Mouse (Mus musculus) layer of hippocampus, postnatal 36 days (tissue): ENCODE data around the gene Pimreg. TPM values are rescaled to one million over a fixed set of nuclear protein-coding genes. Genes with fewer than 3 reads are reported as not detected.
A peak's percentile ranks its signal among the peaks of the same experiment; 100 is the strongest.

Source experiments
- DNase-seq, 2 experiments: peaks; one replicate each; pipeline ENCODE4 v3.0.0; 2022
- total RNA-seq, 2 experiments: library from RNA; stranded (reverse); gene quantifications; 2 replicates each; pipeline ENCODE4 v1.2.3; 2021

Pimreg gene
- total RNA-seq, 2 experiments from 2014 or later = 0.45 to 0.63 TPM

- no peak for DNase-seq
Measured at GRCm38 (mm10) chr11:72031353-72031752, 10.5 kb upstream of the Pimreg start.

DNA sequence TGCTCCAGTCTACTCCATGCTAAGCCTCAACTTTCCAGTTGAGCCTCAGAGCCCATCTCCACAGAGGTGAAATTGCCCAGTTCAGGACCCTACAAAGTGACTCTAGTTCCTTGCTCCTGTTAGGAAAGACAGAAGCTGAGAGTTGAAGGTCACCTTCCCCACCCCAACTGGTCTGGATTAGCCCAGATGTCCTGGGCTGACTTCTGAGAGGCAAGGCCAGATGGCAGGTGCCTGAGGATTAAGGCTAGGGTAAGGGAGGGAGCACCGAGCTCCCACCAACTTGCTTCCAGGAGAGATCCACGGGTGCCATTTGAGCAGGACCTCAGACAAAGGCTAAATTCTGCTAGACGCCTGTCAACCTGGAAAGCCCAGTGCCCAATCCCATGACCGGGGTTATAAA, 9.7 kb upstream of the Pimreg start:
- DNase-seq = no peak

GRCm38 (mm10) chr11:72032589-72032988, 9.2 kb upstream of the Pimreg start:
- DNase-seq = no peak

GRCm38 (mm10) chr11:72037409-72037808, 4.4 kb upstream of the Pimreg start, which contains the start of gene Aipl1:
Gene Aipl1 (minus strand): TSS chr11:72037509.
- no peak for DNase-seq

- peak; percentile 65 to 68 for DNase-seq
Measured at GRCm38 (mm10) chr11:72037996-72038395, 3.8 kb upstream of the Pimreg start.

DNA sequence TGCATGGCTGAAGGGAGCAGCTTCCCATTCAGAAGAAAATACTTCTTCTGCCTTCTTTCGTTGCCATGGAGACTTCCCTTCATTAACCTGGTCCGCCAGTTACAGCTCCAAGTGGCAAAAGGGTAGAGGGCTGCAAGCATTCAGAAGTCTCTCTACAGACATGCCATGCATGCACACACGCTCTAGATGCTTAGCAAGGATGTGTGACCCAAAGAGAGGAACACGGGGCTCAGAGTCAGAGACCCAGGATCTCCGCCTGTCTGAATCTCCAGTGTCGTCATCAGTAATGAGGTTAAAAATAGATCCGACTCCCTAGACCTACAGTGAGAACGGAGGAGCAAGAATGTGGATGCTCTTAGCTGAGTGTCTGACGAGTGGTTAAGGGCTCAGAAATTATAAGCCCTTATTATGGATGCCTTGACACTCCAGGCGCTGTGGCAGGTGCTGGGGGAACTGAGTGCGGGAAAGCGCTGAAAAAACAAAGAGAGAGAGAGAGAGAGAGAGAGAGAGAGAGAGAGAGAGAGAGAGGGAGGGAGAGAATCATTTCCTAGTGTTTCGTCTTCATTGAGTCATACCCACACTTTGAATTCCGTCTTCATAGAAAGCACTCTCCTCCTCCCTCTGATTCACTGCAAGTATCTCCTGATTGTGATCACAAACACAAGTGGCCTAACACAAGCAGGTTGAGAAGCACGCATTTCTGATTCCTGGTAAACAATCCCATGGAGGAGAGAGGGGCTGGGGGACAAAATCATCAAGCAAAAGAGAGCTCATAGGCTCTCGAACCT, 2.0 kb upstream of the Pimreg start:
- no peak for DNase-seq

DNA sequence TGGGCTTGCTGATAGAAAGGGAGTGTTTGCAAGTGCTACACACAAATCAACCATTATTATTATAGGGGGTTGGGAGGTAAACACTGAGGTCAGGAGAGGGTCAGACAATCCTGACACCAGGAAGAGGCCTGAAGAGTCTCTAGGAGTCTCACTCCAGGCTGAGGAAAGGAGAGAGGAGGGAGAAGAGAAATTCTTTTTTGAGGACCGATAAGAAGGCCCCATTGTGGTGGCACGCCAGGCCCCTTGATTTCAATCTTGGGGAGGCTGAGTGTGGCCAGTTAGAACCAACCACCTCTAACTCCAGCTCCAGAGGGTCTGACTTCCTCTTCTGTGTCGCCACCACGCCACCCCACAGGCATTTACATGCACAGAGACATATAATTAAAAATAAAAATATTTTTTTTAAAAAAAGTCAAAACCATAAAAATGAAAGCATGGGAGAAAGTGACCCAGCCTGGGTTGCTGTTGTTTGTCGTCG, 503 bp upstream of the Pimreg start:
- no peak for DNase-seq

DNA sequence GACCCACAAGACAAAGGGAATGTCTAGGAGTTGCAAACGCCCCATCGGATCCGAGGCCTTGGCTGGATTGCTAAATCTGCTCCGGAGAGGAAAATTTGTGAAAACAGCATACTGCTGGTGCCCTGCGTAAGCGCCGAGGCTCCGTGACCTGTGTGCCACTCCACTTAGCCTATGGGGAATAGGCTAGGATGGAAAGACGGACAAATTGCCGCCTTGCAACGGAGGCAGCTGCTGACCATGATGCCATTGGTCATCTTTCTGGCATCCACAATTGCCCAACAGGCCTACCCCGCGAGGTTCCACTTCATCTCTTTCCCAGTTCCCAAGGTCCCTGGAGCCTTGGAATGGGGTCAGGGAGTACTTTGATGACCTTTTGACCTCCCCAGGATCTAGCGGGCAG, 799 bp downstream of the Pimreg start:
- DNase-seq = no peak

- DNase-seq = no peak
Measured at GRCm38 (mm10) chr11:72044231-72044630, 2.4 kb downstream of the Pimreg start.

- no peak for DNase-seq
Measured at GRCm38 (mm10) chr11:72048730-72049129, 6.9 kb downstream of the Pimreg start.

DNA sequence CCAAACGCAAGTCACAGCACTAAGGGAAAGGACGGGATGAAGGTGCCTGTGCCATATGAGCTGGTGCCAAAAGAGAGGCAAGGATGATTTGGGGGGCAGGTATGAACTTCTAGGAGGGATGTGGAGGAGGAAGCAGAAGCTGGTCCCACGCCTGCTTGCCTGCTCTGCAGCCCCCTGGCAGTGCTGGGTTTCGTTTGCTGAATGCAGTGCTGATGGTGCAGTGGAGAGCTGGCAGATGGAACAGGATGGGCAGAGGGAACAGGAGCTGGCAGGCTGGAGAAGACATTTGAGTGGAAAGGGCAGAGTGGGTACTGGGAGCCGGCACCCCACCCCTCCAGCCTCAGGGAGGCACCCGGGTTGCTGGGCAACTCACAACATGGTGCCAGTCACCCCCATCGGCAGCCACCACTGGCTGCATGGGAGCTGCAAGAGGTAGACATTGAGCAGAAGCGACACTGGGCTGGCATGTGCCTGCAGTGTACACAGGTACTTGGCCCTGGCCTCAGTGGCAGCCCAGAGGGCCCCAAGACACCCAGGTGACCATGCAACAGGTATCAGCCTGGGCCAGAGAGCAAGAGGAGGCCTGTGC, 7.4 kb downstream of the Pimreg start:
- no peak for DNase-seq

GRCm38 (mm10) chr11:72050168-72050894, 8.5 kb downstream of the Pimreg start:
- DNase-seq = no peak

GRCm38 (mm10) chr11:72050895-72051858, 9.3 kb downstream of the Pimreg start:
- DNase-seq = peak; percentile 56 to 60

DNA sequence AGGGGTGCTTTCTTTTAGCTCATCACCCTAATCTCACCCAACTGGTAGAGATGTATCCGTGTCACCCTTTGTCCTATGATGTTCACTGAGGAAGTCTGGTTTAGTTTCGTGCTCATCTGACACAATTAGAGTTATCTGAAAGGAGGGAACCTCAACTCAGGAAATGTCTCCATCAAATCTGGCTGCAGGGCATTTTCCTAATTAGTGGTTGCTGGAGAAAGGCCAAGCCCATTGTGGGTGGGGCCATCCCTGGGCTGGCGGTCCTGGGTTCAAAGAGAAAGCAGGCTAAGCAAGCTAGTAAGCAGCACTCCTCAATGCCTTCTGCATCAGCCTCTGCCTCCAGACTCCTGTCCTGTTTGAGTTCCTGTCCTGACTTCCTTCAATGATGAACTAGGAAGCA, 10.4 kb downstream of the Pimreg start:
- no peak for DNase-seq

GRCm38 (mm10) chr11:72052636-72053035, 10.8 kb downstream of the Pimreg start:
- DNase-seq = peak; percentile 68 to 76

- no peak for DNase-seq
Measured at GRCm38 (mm10) chr11:72055176-72055575, 13.3 kb downstream of the Pimreg start.

GRCm38 (mm10) chr11:72057166-72057565, 15.3 kb downstream of the Pimreg start:
- no peak for DNase-seq

- DNase-seq = no peak
Measured at GRCm38 (mm10) chr11:72060416-72060815, 18.6 kb downstream of the Pimreg start.

- DNase-seq = no peak
Measured at GRCm38 (mm10) chr11:72061093-72061620, 19.3 kb downstream of the Pimreg start.

GRCm38 (mm10) chr11:72064414-72064813, 22.6 kb downstream of the Pimreg start:
- DNase-seq = no peak

- no peak for DNase-seq
Measured at GRCm38 (mm10) chr11:72065103-72065502, 23.3 kb downstream of the Pimreg start.

- DNase-seq = no peak
Measured at GRCm38 (mm10) chr11:72066330-72066729, 24.5 kb downstream of the Pimreg start.
